Mouse (Mus musculus): ENCODE measurements around the gene Gm5737. TPM values are rescaled to one million over a fixed set of nuclear protein-coding genes. Genes with fewer than 3 reads are reported as not detected.

The Gm5737 gene
- polyA plus RNA-seq, 2 experiments from 2014 or later: not detected

GRCm38 (mm10) chr7:120878271-120878670 is 66.1 kb downstream of the Gm5737 start:
- no peak for ATAC-seq

DNA sequence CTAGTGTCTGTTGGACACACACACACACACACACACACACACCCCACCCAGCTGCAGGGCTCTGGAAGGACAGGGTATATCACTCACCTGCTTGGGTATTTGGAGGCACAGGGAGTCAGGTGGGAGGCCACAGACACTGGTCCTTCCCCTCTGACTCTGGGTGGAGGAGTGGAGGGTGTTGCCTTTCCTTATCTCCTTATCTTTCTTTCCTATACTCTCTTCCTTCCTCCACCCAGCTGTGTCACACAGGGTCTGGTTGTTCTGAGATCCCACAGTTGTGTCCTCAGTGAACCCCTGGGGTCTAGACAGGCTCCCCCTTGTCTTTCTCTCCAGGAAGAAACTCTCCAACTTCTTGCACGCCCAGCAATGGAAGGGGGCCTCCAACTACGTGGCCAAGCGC is 67.8 kb downstream of the Gm5737 start:
- no peak for ATAC-seq

DNA sequence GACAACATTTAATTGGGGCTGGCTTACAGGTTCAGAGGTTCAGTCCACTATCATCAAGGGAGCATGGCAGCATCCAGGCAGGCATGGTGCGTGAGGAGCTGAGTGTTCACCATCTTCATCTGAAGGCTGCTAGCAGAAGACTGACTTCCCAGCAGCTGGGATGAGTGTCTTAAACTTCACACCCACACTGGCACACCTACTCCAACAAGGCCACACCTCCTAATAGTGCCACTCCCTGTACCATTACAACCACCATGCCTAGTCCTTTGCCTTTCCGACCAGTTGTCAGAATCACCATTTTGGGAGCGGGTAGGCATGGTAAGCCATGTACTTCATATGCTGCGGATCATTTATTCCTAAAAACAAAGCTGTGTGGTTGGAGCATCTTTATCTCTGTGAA is 68.6 kb downstream of the Gm5737 start:
- no peak for ATAC-seq

Other genes starting within 250 kb of the Gm5737 start
- gene Uqcrc2, start 177.2 kb upstream of the Gm5737 start, polyA plus RNA-seq (2017; shearing (Covaris generic)): 100 to 1,000 TPM; 224 to 238 TPM
- gene Pdzd9, start 142.0 kb upstream of the Gm5737 start, polyA plus RNA-seq (2017; shearing (Covaris generic)): under 1 TPM; 0.68 to 0.78 TPM
- 10 to 100 TPM in 1 of 2 experiments, 1 to 10 TPM in 1; 7.0 to 10.1 TPM for gene Mosmo, start 134.7 kb upstream of the Gm5737 start, polyA plus RNA-seq (2017; shearing (Covaris generic))
- not detected for gene Vwa3a, start 73.0 kb upstream of the Gm5737 start, polyA plus RNA-seq (2017; shearing (Covaris generic))
- gene Eef2k, start 30.5 kb downstream of the Gm5737 start, polyA plus RNA-seq (2017; shearing (Covaris generic)): 1 to 10 TPM; 5.6 to 6.0 TPM
- gene Polr3e, start 105.4 kb downstream of the Gm5737 start, polyA plus RNA-seq (2017; shearing (Covaris generic)): 10 to 100 TPM in 1 of 2 experiments, 1 to 10 TPM in 1; 8.1 to 15.8 TPM
- gene Cdr2, start 169.9 kb downstream of the Gm5737 start, polyA plus RNA-seq (2017; shearing (Covaris generic)): 1 to 10 TPM in 1 of 2 experiments, under 1 TPM in 1; 0.43 to 1.6 TPM
- gene Mfsd13b, start 170.1 kb downstream of the Gm5737 start, polyA plus RNA-seq (2017; shearing (Covaris generic)): not detected
- gene Mettl9, start 222.1 kb downstream of the Gm5737 start, polyA plus RNA-seq (2017; shearing (Covaris generic)): 1 to 10 TPM; 3.6 to 4.6 TPM